Mouse (Mus musculus) lung, postnatal 0 days (tissue): ENCODE data around the gene Alox12.

Source experiments
- CTCF ChIP-seq: IDR thresholded peaks from 2 replicates; pipeline ENCODE4 v1.5.1; 2016; ENCODE audit warnings: antibody characterized with exemption, mild to moderate bottlenecking
- EP300 ChIP-seq: IDR thresholded peaks from 2 replicates; pipeline ENCODE4 v1.6.1; 2016; ENCODE audit warnings: antibody characterized with exemption, mild to moderate bottlenecking, control low read depth

DNA sequence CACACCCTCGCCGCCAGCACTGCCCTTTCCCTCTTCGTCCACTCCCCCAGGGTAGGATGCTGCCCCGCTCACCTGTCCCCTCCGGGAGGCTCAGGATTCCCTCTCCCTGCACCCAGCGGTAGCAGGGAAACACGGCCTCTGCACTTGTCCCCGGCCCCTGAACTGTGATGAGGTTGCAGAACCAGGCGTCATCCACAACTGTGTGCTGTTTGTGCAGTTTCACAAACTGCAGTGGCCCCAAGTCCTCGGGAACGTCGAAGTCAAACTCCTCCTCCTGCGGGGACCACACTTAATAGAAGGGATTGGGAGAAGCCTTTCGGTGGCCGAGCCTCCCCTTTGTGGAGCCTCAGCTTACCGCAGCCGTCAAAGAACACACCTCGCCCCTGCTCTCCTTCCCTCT lies 816 bp downstream of the Alox12 start:
- TF ChIP-seq CTCF (no peak), EP300 (no peak)
